Mouse (Mus musculus): ENCODE measurements at regions not wholly inside any gene's neighbourhood (a gene's known extent, or its start where the extent isn't known, plus 50 kb on each side); places are given as distances from the start of the nearest gene placed in this dataset.
A peak's percentile ranks its signal among the peaks of the same experiment; 100 is the strongest.
"Not testable (repeated sequence)": the region's sequence is repeated elsewhere in the genome, so short reads cannot be mapped to it uniquely, and the experiment has no call there.

DNA sequence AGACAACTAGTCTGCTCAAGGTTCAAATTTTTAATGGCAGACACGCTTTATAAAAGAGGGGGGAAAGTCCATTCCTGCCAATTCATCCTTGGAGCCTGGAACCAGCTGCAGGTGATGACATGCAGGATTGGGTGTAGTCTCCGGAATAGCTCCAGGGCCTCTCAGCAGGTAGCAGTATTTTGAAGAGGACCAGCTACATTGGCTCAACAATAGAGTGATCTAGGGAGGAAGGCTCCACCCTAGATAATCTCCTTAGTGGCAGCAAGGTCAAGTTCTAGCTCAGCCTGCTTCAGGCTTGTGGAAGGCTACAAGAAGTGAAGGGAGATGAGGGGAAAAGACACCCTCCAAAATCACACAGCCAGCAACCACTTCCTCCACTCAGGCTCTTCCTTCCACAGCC lies 1405.1 kb downstream of the 4930444P10Rik start:
- not testable (repeated sequence) for H3K9me3 ChIP-seq; ATAC-seq (replicated peaks)
- 77% methylated on average over 2 of the region's 2 CpGs for WGBS

DNA sequence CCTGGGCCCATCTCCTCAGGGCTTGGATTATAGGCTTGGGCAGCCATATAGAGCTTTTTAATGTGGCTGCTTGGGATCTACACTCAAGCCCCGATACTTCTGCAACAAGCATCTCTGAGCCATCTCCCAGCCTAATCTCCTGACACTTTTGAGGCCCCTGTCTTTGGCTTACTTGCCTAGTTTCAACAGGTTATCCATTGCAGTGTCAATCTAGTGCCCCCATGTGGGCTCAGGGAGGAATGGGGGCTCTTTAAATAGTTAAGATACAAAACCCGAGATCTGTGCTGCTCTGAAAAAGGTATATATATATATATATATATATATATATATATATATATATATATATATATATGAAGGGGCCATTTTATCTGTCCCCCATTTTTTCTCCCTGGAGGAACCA lies 1407.0 kb downstream of the 4930444P10Rik start:
- no peak for ATAC-seq (replicated peaks)
- WGBS = 42% methylated on average over 2 of the region's 2 CpGs
- Histone ChIP-seq H3K4me1 (no peaks in the 10 kb centered on the region), H3K9ac (no peak overlapping the region), H3K36me3 (replicated peaks) (no peaks in the 10 kb centered on the region), H3K9me3 (no peaks in the 10 kb centered on the region), H3K27me3 (replicated peaks) (no peaks in the 10 kb centered on the region), H3K27ac (no peak overlapping the region), H3K4me3 (no peak overlapping the region), H3K4me2 (no peak overlapping the region)

More for the DNA sequence above, 1405.1 kb downstream of the 4930444P10Rik start:
- H3K36me3 ChIP-seq (replicated peaks); H3K9ac ChIP-seq; H3K4me1 ChIP-seq; H3K27ac ChIP-seq; H3K27me3 ChIP-seq (replicated peaks); H3K4me3 ChIP-seq; H3K4me2 ChIP-seq: not testable (repeated sequence)

GRCm38 (mm10) chr1:14680443-14680842 lies 1412.7 kb downstream of the 4930444P10Rik start:
- no peak for ATAC-seq (replicated peaks)
- Histone ChIP-seq H3K4me3 (no peak overlapping the region), H3K36me3 (replicated peaks) (no peaks in the 10 kb centered on the region), H3K9ac (no peak overlapping the region), H3K4me1 (no peaks in the 10 kb centered on the region), H3K27me3 (replicated peaks) (no peaks in the 10 kb centered on the region), H3K4me2 (no peak overlapping the region), H3K9me3 (no peaks in the 10 kb centered on the region), H3K27ac (no peak overlapping the region)
- 89% methylated on average over 3 of the region's 3 CpGs for WGBS

GRCm38 (mm10) chr1:14672393-14672999 lies 1420.6 kb downstream of the 4930444P10Rik start:
- Histone ChIP-seq H3K27me3 (replicated peaks) (no peaks in the 10 kb centered on the region), H3K36me3 (replicated peaks) (no peaks in the 10 kb centered on the region), H3K4me3 (no peak overlapping the region), H3K4me1 (no peaks in the 10 kb centered on the region), H3K9me3 (no peaks in the 10 kb centered on the region), H3K4me2 (no peak overlapping the region), H3K9ac (no peak overlapping the region), H3K27ac (no peak overlapping the region)
- peak; percentile 75 for ATAC-seq (replicated peaks)
- WGBS = 36% methylated on average over 6 of the region's 6 CpGs

DNA sequence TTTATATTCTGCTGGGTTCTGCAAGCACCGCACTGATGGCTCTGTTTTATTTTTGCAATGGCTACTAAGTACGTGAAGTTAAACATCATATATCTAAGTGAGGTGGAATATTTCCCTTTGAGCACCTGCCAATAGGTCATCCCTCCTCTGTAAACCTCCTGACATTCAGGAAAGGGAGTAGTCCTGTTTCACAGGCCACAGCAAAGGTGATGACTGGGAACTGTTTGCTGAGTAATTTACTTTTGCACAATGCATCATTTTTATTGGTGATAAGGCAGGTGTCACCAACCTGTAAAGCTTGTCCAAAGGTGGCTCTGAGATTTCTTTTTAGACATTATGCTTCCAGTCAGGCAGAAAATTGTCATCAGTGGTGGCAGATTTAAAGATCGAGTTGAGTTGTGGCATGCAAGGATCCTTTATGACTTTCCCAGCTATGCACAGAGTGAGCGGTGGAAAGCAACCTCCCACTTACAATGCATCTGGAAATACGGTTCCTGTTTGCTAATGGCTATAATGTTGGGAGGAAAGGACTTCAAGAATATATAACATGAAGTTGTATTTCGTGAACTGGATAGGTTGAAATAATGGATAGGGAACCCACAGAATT lies 1430.3 kb downstream of the 4930444P10Rik start:
- WGBS = 87% methylated on average over 6 of the region's 6 CpGs
- Histone ChIP-seq H3K27me3 (replicated peaks) (no peaks in the 10 kb centered on the region), H3K9ac (no peak overlapping the region), H3K4me2 (no peak overlapping the region), H3K27ac (no peak overlapping the region), H3K36me3 (replicated peaks) (no peaks in the 10 kb centered on the region), H3K4me3 (no peak overlapping the region), H3K9me3 (no peaks in the 10 kb centered on the region), H3K4me1 (no peaks in the 10 kb centered on the region)
- ATAC-seq (replicated peaks) = no peak

GRCm38 (mm10) chr1:14661854-14662253 lies 1431.3 kb downstream of the 4930444P10Rik start:
- no peaks in the 10 kb centered on the region for H3K27me3 ChIP-seq (replicated peaks)
- H3K36me3 ChIP-seq (replicated peaks) = no peaks in the 10 kb centered on the region
- no peak overlapping the region for H3K4me2 ChIP-seq
- no peak overlapping the region for H3K27ac ChIP-seq
- 77% methylated on average over 2 of the region's 2 CpGs for WGBS
- ATAC-seq (replicated peaks) = no peak
- no peaks in the 10 kb centered on the region for H3K9me3 ChIP-seq
- H3K9ac ChIP-seq = no peak overlapping the region
- no peak overlapping the region for H3K4me3 ChIP-seq
- H3K4me1 ChIP-seq = no peaks in the 10 kb centered on the region

- WGBS = 83% methylated on average over 2 of the region's 2 CpGs
- Histone ChIP-seq H3K27ac (no peak overlapping the region), H3K4me1 (no peaks in the 10 kb centered on the region), H3K4me3 (no peak overlapping the region), H3K36me3 (replicated peaks) (no peaks in the 10 kb centered on the region), H3K9me3 (no peaks in the 10 kb centered on the region), H3K9ac (no peak overlapping the region), H3K27me3 (replicated peaks) (no peaks in the 10 kb centered on the region), H3K4me2 (no peak overlapping the region)
- ATAC-seq (replicated peaks) = no peak
Measured at GRCm38 (mm10) chr1:14650346-14650745, 1442.8 kb downstream of the 4930444P10Rik start.

GRCm38 (mm10) chr1:14635642-14636263 lies 1457.4 kb downstream of the 4930444P10Rik start:
- Histone ChIP-seq H3K9ac (no peak overlapping the region), H3K36me3 (replicated peaks) (no peaks in the 10 kb centered on the region), H3K4me3 (no peak overlapping the region), H3K9me3 (no peaks in the 10 kb centered on the region), H3K4me1 (no peaks in the 10 kb centered on the region), H3K4me2 (no peak overlapping the region), H3K27me3 (replicated peaks) (no peaks in the 10 kb centered on the region), H3K27ac (no peak overlapping the region)
- WGBS = 87% methylated on average over 5 of the region's 5 CpGs
- no peak for ATAC-seq (replicated peaks)

- Histone ChIP-seq H3K9ac (no peak overlapping the region), H3K4me1 (no peaks in the 10 kb centered on the region), H3K9me3 (no peaks in the 10 kb centered on the region), H3K4me3 (no peak overlapping the region), H3K4me2 (no peak overlapping the region), H3K36me3 (replicated peaks) (no peaks in the 10 kb centered on the region), H3K27me3 (replicated peaks) (no peaks in the 10 kb centered on the region), H3K27ac (no peak overlapping the region)
- ATAC-seq (replicated peaks) = no peak
- WGBS = 24% methylated on average over 4 of the region's 4 CpGs
Measured at GRCm38 (mm10) chr1:14631994-14632393, 1461.1 kb downstream of the 4930444P10Rik start.

- no peak overlapping the region for H3K9ac ChIP-seq
Measured at GRCm38 (mm10) chr1:14627204-14627603, 1465.9 kb downstream of the 4930444P10Rik start.

GRCm38 (mm10) chr1:14626685-14627084 lies 1466.4 kb downstream of the 4930444P10Rik start:
- Histone ChIP-seq H3K4me2 (no peak overlapping the region), H3K9ac (no peak overlapping the region), H3K4me3 (no peak overlapping the region), H3K4me1 (no peaks in the 10 kb centered on the region), H3K27ac (no peak overlapping the region), H3K27me3 (replicated peaks) (no peaks in the 10 kb centered on the region), H3K36me3 (replicated peaks) (no peaks in the 10 kb centered on the region), H3K9me3 (no peaks in the 10 kb centered on the region)
- 54% methylated on average over 4 of the region's 4 CpGs for WGBS
- no peak for ATAC-seq (replicated peaks)

More at GRCm38 (mm10) chr1:14627204-14627603, 1465.9 kb downstream of the 4930444P10Rik start:
- Histone ChIP-seq H3K4me3 (no peak overlapping the region), H3K9me3 (no peaks in the 10 kb centered on the region), H3K27ac (no peak overlapping the region), H3K4me2 (no peak overlapping the region), H3K27me3 (replicated peaks) (no peaks in the 10 kb centered on the region), H3K4me1 (no peaks in the 10 kb centered on the region), H3K36me3 (replicated peaks) (no peaks in the 10 kb centered on the region)
- WGBS = 60% methylated on average over 6 of the region's 6 CpGs
- no peak for ATAC-seq (replicated peaks)

DNA sequence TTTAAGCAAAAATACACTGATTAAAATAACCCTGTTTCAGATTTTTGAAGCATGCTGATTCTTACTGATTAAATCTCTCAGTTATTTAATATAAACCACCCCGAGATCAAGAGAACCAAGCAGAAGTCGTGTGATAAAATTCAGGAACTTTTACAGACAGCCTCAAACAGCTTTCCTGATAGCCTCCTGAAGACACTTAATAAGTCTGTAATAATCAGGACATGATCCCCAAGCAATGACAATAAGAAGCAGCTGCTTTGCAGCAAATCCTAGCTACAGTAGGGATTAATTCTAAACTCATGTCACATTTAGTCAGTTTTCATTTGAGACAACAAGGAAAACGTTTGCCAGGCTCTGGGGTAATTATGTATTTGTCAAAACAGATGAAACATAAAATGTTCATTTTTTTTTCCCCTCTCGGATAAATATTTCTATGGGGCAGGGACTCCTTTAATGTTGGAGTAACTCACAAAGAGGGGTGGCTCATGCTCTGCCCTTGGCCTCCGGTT lies 1472.1 kb downstream of the 4930444P10Rik start:
- Histone ChIP-seq H3K9me3 (no peaks in the 10 kb centered on the region), H3K36me3 (replicated peaks) (no peaks in the 10 kb centered on the region), H3K27me3 (replicated peaks) (no peaks in the 10 kb centered on the region), H3K27ac (no peak overlapping the region), H3K4me1 (no peaks in the 10 kb centered on the region), H3K4me3 (no peak overlapping the region), H3K4me2 (no peak overlapping the region), H3K9ac (no peak overlapping the region)
- whole genome bisulfite sequencing = 67% methylated on average over 5 of the region's 5 CpGs
- 0 out of 2 replicates have a peak, but pooled peaks have one; percentile 54 for ATAC-seq (replicated peaks)
